ENCODE assay signal across 8 mouse cellular contexts in the genomic region with DNA sequence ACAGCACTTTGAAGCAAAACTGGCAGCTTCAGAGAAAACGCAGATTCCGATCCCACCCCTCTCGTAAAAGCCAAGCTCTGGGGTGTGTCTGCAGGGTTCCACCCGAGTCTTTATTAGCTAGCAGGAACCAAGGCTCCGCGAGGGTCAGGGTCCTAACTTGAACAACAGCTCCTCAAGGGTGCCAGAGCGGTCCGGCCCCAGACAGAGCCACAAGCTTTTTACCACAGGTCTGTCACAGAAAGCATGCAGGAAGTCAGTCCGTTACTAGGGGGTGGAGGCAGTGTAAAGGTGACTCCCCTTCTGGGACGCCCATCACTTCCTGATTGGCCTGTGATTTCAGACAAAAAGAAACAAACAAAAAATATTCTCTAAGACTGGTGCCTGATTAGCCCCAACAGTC. TPM values are rescaled to one million over a fixed set of nuclear protein-coding genes. Genes with fewer than 3 reads are reported as not detected.
DNase-seq lines count a peak whose midpoint lies in the region; ATAC-seq and TF ChIP-seq lines count a peak whose summit lies in the region.

No protein-coding gene starts in this region.

- H3K27me3 ChIP-seq in heart, embryonic 12.5 days (replicated peaks) = peaks cover 76% of the 10 kb centered on the region
- peaks cover 100% of the 10 kb centered on the region for H3K27me3 ChIP-seq in embryonic facial prominence, embryonic 10.5 days (replicated peaks; ENCODE audit: low read depth, poor library complexity, severe bottlenecking)
- H3K27me3 ChIP-seq in lung, embryonic 14.5 days (ENCODE audit: insufficient read depth, low read length) = peaks cover 52% of the 10 kb centered on the region
- 0 out of 2 replicates have a peak, but pooled peaks cover under 1% of the 10 kb centered on the region for H3K27me3 ChIP-seq in small intestine, adult 2 months (ENCODE audit: control insufficient read depth, insufficient read depth, low read length)

- WGBS in heart, embryonic 12.5 days = 12% methylated on average over 10 of the region's 10 CpGs
- 15% methylated on average over 10 of the region's 10 CpGs for WGBS in embryonic facial prominence, embryonic 10.5 days
- WGBS in lung, embryonic 14.5 days = 13% methylated on average over 10 of the region's 10 CpGs
- WGBS in small intestine, adult 2 months = 4% methylated on average over 10 of the region's 10 CpGs

- no peak overlapping the region for H3K27ac ChIP-seq in heart, embryonic 12.5 days (ENCODE audit: poor library complexity, severe bottlenecking)
- H3K27ac ChIP-seq in embryonic facial prominence, embryonic 10.5 days (replicated peaks) = no peak overlapping the region
- no peak overlapping the region for H3K27ac ChIP-seq in lung, embryonic 14.5 days (ENCODE audit: low read depth)
- H3K27ac ChIP-seq in small intestine, adult 2 months (ENCODE audit: insufficient read depth, low read depth, low read length) = peak overlapping the region; percentile 81

- peaks cover 8% of the 10 kb centered on the region; the same call in 1 of the 2 replicates for H3K9me3 ChIP-seq in heart, embryonic 12.5 days (replicated peaks)
- H3K9me3 ChIP-seq in embryonic facial prominence, embryonic 10.5 days = peaks cover 4% of the 10 kb centered on the region
- no peaks in the 10 kb centered on the region for H3K9me3 ChIP-seq in lung, embryonic 14.5 days (ENCODE audit: low read depth, low read length)

- peak overlapping the region; percentile 97 for H3K4me2 ChIP-seq in heart, embryonic 12.5 days
- H3K4me2 ChIP-seq in lung, embryonic 14.5 days = peak overlapping the region; percentile 73

- peak overlapping the region; percentile 80 for H3K9ac ChIP-seq in heart, embryonic 12.5 days
- H3K9ac ChIP-seq in lung, embryonic 14.5 days = peak overlapping the region; percentile 64

- H3K36me3 ChIP-seq in heart, embryonic 12.5 days = no peaks in the 10 kb centered on the region
- H3K36me3 ChIP-seq in embryonic facial prominence, embryonic 10.5 days (replicated peaks) = no peaks in the 10 kb centered on the region
- no peaks in the 10 kb centered on the region for H3K36me3 ChIP-seq in lung, embryonic 14.5 days (ENCODE audit: insufficient read depth)
- peaks cover 19% of the 10 kb centered on the region for H3K36me3 ChIP-seq in small intestine, adult 2 months (ENCODE audit: control insufficient read depth, insufficient read depth, low read length)

- TF ChIP-seq POLR2A in small intestine, adult 2 months (IDR thresholded peaks at IDR 0.05; ENCODE audit: low read depth, low read length) = no peak; the same call in 1 of the 2 replicates

- intact Hi-C loops in heart, postnatal 25 days (cut with DNase I) = loop anchor here (2.0 to 10.0 kb wide), 2 partner anchors 24 to 610 kb away; partner anchors contain the start of gene 4931428F04Rik

- no peak for TF ChIP-seq CTCF in lung, embryonic 14.5 days (IDR thresholded peaks at IDR 0.05; ENCODE audit: low read depth)
- no peak for TF ChIP-seq CTCF in small intestine, adult 2 months (IDR thresholded peaks at IDR 0.05; ENCODE audit: extremely low read depth, insufficient read length, insufficient replicate concordance, low read depth, low read length)

- no peak for ATAC-seq in heart, embryonic 12.5 days (ENCODE audit: insufficient number of reproducible peaks, low FRiP score)
- peak; percentile 78 for ATAC-seq in inflammation-experienced regulatory T-cells, adult 6 months
- no peak for ATAC-seq in lung, embryonic 14.5 days (ENCODE audit: insufficient read depth)

- DNase-seq in heart, postnatal 25 days (ENCODE audit: low spot score) = no peak
- DNase-seq in embryonic facial prominence, embryonic 10.5 days (ENCODE audit: low spot score) = no peak
- DNase-seq in lung, embryonic 14.5 days = no peak
- DNase-seq in adrenal gland, postnatal 10 days = no peak
- no peak for DNase-seq in testis, postnatal 14 days (ENCODE audit: low spot score)

- H3K4me1 ChIP-seq in heart, embryonic 12.5 days (replicated peaks) = peaks cover 31% of the 10 kb centered on the region
- H3K4me1 ChIP-seq in embryonic facial prominence, embryonic 10.5 days = peaks cover 49% of the 10 kb centered on the region
- peaks cover 22% of the 10 kb centered on the region for H3K4me1 ChIP-seq in lung, embryonic 14.5 days (ENCODE audit: insufficient read depth)
- peaks cover 32% of the 10 kb centered on the region for H3K4me1 ChIP-seq in small intestine, adult 2 months (ENCODE audit: control insufficient read depth, insufficient read depth, insufficient read length, low read length)

- peak overlapping the region; percentile 87 for H3K4me3 ChIP-seq in heart, embryonic 12.5 days
- H3K4me3 ChIP-seq in embryonic facial prominence, embryonic 10.5 days = peak overlapping the region; percentile 76
- peak overlapping the region; percentile 71 for H3K4me3 ChIP-seq in lung, embryonic 14.5 days (ENCODE audit: low read depth, low read length)
- H3K4me3 ChIP-seq in small intestine, adult 2 months (ENCODE audit: low read depth, low read length) = peak overlapping the region; percentile 99

RNA-seq across cellular contexts. Expression of gene Fbxl8, which starts 0.7 kb away (rescaled TPM):
- 2.2 and 2.6 TPM in 2 replicates for polyA plus RNA-seq in heart, embryonic 12.5 days (2016; fragmentation: Nextera tagmentation; extraction: Ambion mirVana)
- total RNA-seq in heart, postnatal 25 days (2021) = 1 to 10 TPM; 2.4 to 2.7 TPM
- polyA plus RNA-seq in embryonic facial prominence, embryonic 10.5 days (2016; fragmentation: Nextera tagmentation; extraction: Ambion mirVana) = 0.63 and 0.92 TPM in 2 replicates
- polyA plus RNA-seq in inflammation-experienced regulatory T-cells, adult 6 months (2017; shearing (Covaris generic)) = 10 to 100 TPM; 18.5 to 24.7 (median 18.5) TPM
- polyA plus RNA-seq in lung, embryonic 14.5 days (2014; fragmentation: Nextera tagmentation; extraction: Ambion mirVana) = 3.8 and 4.6 TPM in 2 replicates
- polyA plus RNA-seq in small intestine, adult 2 months (2012; rRNA removed) = 12.4 and 34.9 TPM in 2 replicates
- 1 to 10 TPM; 3.2 to 3.6 TPM for total RNA-seq in adrenal gland, postnatal 10 days (2021)

RNA-seq across cellular contexts. Expression of gene Tradd, which starts 0.7 kb away (rescaled TPM):
- 16.0 and 16.6 TPM in 2 replicates for polyA plus RNA-seq in heart, embryonic 12.5 days (2016; fragmentation: Nextera tagmentation; extraction: Ambion mirVana)
- total RNA-seq in heart, postnatal 25 days (2021) = 1 to 10 TPM; 4.4 to 6.9 TPM
- 14.6 and 16.7 TPM in 2 replicates for polyA plus RNA-seq in embryonic facial prominence, embryonic 10.5 days (2016; fragmentation: Nextera tagmentation; extraction: Ambion mirVana)
- 10 to 100 TPM; 54.1 to 78.8 (median 58.2) TPM for polyA plus RNA-seq in inflammation-experienced regulatory T-cells, adult 6 months (2017; shearing (Covaris generic))
- polyA plus RNA-seq in lung, embryonic 14.5 days (2014; fragmentation: Nextera tagmentation; extraction: Ambion mirVana) = 24.3 and 26.1 TPM in 2 replicates
- 62.7 and 112 TPM in 2 replicates for polyA plus RNA-seq in small intestine, adult 2 months (2012; rRNA removed)
- 10 to 100 TPM; 12.9 to 13.3 TPM for total RNA-seq in adrenal gland, postnatal 10 days (2021)

RNA-seq across cellular contexts. Expression of gene Hsf4, which starts 4.5 kb away (rescaled TPM):
- polyA plus RNA-seq in heart, embryonic 12.5 days (2016; fragmentation: Nextera tagmentation; extraction: Ambion mirVana) = not detected in 2 replicates
- 1 to 10 TPM; 1.5 to 2.2 TPM for total RNA-seq in heart, postnatal 25 days (2021)
- polyA plus RNA-seq in embryonic facial prominence, embryonic 10.5 days (2016; fragmentation: Nextera tagmentation; extraction: Ambion mirVana) = 0.21 TPM in 1 of 2 replicates, not detected in the other
- polyA plus RNA-seq in inflammation-experienced regulatory T-cells, adult 6 months (2017; shearing (Covaris generic)) = under 1 TPM in 1 of 3 experiments, not detected in 2; 0.34 TPM
- polyA plus RNA-seq in lung, embryonic 14.5 days (2014; fragmentation: Nextera tagmentation; extraction: Ambion mirVana) = 0.33 and 0.34 TPM in 2 replicates
- 1.2 and 1.3 TPM in 2 replicates for polyA plus RNA-seq in small intestine, adult 2 months (2012; rRNA removed)
- 1 to 10 TPM in 1 of 2 experiments, under 1 TPM in 1; 0.84 to 1.4 TPM for total RNA-seq in adrenal gland, postnatal 10 days (2021)

RNA-seq across cellular contexts. Expression of gene B3gnt9, which starts 10.2 kb away (rescaled TPM):
- 10.2 and 10.8 TPM in 2 replicates for polyA plus RNA-seq in heart, embryonic 12.5 days (2016; fragmentation: Nextera tagmentation; extraction: Ambion mirVana)
- 1 to 10 TPM; 4.1 to 4.9 TPM for total RNA-seq in heart, postnatal 25 days (2021)
- polyA plus RNA-seq in embryonic facial prominence, embryonic 10.5 days (2016; fragmentation: Nextera tagmentation; extraction: Ambion mirVana) = 1.6 and 1.7 TPM in 2 replicates
- polyA plus RNA-seq in inflammation-experienced regulatory T-cells, adult 6 months (2017; shearing (Covaris generic)) = under 1 TPM; 0.51 to 0.97 (median 0.87) TPM
- 17.4 and 21.2 TPM in 2 replicates for polyA plus RNA-seq in lung, embryonic 14.5 days (2014; fragmentation: Nextera tagmentation; extraction: Ambion mirVana)
- 8.6 and 13.8 TPM in 2 replicates for polyA plus RNA-seq in small intestine, adult 2 months (2012; rRNA removed)
- total RNA-seq in adrenal gland, postnatal 10 days (2021) = 1 to 10 TPM; 7.7 to 7.9 TPM

RNA-seq across cellular contexts. Expression of gene Nol3, which starts 10.8 kb away (rescaled TPM):
- 1.8 and 2.1 TPM in 2 replicates for polyA plus RNA-seq in heart, embryonic 12.5 days (2016; fragmentation: Nextera tagmentation; extraction: Ambion mirVana)
- 10 to 100 TPM; 17.2 to 20.1 TPM for total RNA-seq in heart, postnatal 25 days (2021)
- polyA plus RNA-seq in embryonic facial prominence, embryonic 10.5 days (2016; fragmentation: Nextera tagmentation; extraction: Ambion mirVana) = 0.62 and 0.69 TPM in 2 replicates
- under 1 TPM in 1 of 3 experiments, not detected in 2; 0.26 TPM for polyA plus RNA-seq in inflammation-experienced regulatory T-cells, adult 6 months (2017; shearing (Covaris generic))
- polyA plus RNA-seq in lung, embryonic 14.5 days (2014; fragmentation: Nextera tagmentation; extraction: Ambion mirVana) = 0.61 and 1.1 TPM in 2 replicates
- 0.52 and 1.1 TPM in 2 replicates for polyA plus RNA-seq in small intestine, adult 2 months (2012; rRNA removed)
- total RNA-seq in adrenal gland, postnatal 10 days (2021) = 10 to 100 TPM in 1 of 2 experiments, 1 to 10 TPM in 1; 9.4 to 13.1 TPM
